Mouse (Mus musculus) adrenal gland, postnatal 25 days (tissue): ENCODE data around the gene Txnip. TPM values are rescaled to one million over a fixed set of nuclear protein-coding genes. Genes with fewer than 3 reads are reported as not detected.
"Not testable (repeated sequence)": the region's sequence is repeated elsewhere in the genome, so short reads cannot be mapped to it uniquely, and the experiment has no call there.

Source experiments
- DNase-seq: peaks from one replicate; pipeline ENCODE4 v3.0.0; 2021; ENCODE audit warnings: mixed read lengths
- total RNA-seq: library from RNA; stranded (reverse); gene quantifications from 2 replicates; pipeline ENCODE4 v1.2.3, GENCODE M21; 2021

The Txnip gene
- total RNA-seq, 1 experiment from 2014 or later = 586 TPM

- DNase-seq = no peak
Measured at GRCm38 (mm10) chr3:96594851-96595250, 37.1 kb downstream of the Txnip start.

- no peak for DNase-seq
Measured at GRCm38 (mm10) chr3:96595661-96596060, 37.9 kb downstream of the Txnip start.

GRCm38 (mm10) chr3:96596228-96596707 is 38.5 kb downstream of the Txnip start, which contains the start of gene Ankrd34a:
Ankrd34a (plus strand) TSS chr3:96596636.
- DNase-seq = peak; percentile 71

- DNase-seq = no peak
Measured at GRCm38 (mm10) chr3:96596855-96597254, 39.1 kb downstream of the Txnip start.

GRCm38 (mm10) chr3:96597435-96597891 is 39.7 kb downstream of the Txnip start:
- DNase-seq = peak; percentile 37

GRCm38 (mm10) chr3:96598156-96599068 is 40.7 kb downstream of the Txnip start:
- DNase-seq = peak; percentile 81

- no peak for DNase-seq
Measured at GRCm38 (mm10) chr3:96599069-96599393, 41.3 kb downstream of the Txnip start.

- no peak for DNase-seq
Measured at GRCm38 (mm10) chr3:96599411-96599810, 41.7 kb downstream of the Txnip start.

GRCm38 (mm10) chr3:96600639-96601250 is 43.0 kb downstream of the Txnip start, which contains the start of gene Lix1l:
Lix1l (plus strand) TSS chr3:96601149.
- DNase-seq = peak; percentile 89

- peak; percentile 75 for DNase-seq
Measured at GRCm38 (mm10) chr3:96601251-96601787, 43.6 kb downstream of the Txnip start.

- peak; percentile 42 for DNase-seq
Measured at GRCm38 (mm10) chr3:96601941-96602703, 44.4 kb downstream of the Txnip start.

- DNase-seq = no peak
Measured at GRCm38 (mm10) chr3:96602704-96603084, 44.9 kb downstream of the Txnip start.

GRCm38 (mm10) chr3:96603311-96603710 is 45.6 kb downstream of the Txnip start:
- no peak for DNase-seq

GRCm38 (mm10) chr3:96606007-96606406 is 48.2 kb downstream of the Txnip start:
- DNase-seq = not testable (repeated sequence)

- no peak for DNase-seq
Measured at GRCm38 (mm10) chr3:96606618-96607017, 48.9 kb downstream of the Txnip start.

Other genes starting within 250 kb of the Txnip start
- gene BC107364, start 105.7 kb upstream of the Txnip start, total RNA-seq = not detected in 2 replicates
- not detected in 2 replicates for gene Hfe2, start 32.8 kb upstream of the Txnip start, total RNA-seq
- gene Gm16253, start 19.0 kb downstream of the Txnip start, total RNA-seq = not detected in 2 replicates
- gene Polr3gl, start 36.2 kb downstream of the Txnip start, total RNA-seq = 37.7 and 44.9 TPM in 2 replicates
- 0.71 and 0.97 TPM in 2 replicates for gene Ankrd34a, start 38.7 kb downstream of the Txnip start, total RNA-seq
- gene Lix1l, start 43.2 kb downstream of the Txnip start, total RNA-seq = 32.9 and 50.0 TPM in 2 replicates
- 72.9 and 97.5 TPM in 2 replicates for gene Rbm8a, start 72.0 kb downstream of the Txnip start, total RNA-seq
- 41.6 and 58.7 TPM in 2 replicates for gene Pex11b, start 77.4 kb downstream of the Txnip start, total RNA-seq
- 0.55 and 0.71 TPM in 2 replicates for gene Gm42957, start 77.5 kb downstream of the Txnip start, total RNA-seq
- gene Itga10, start 87.6 kb downstream of the Txnip start, total RNA-seq = 1.9 and 2.0 TPM in 2 replicates
- gene Ankrd35, start 112.2 kb downstream of the Txnip start, total RNA-seq = 2.3 and 3.2 TPM in 2 replicates
- gene Pias3, start 138.4 kb downstream of the Txnip start, total RNA-seq = 27.6 and 33.1 TPM in 2 replicates
- gene Nudt17, start 150.6 kb downstream of the Txnip start, total RNA-seq = 0.67 TPM in 1 of 2 replicates, not detected in the other
- 27.5 and 32.4 TPM in 2 replicates for gene Polr3c, start 169.7 kb downstream of the Txnip start, total RNA-seq
- 36.7 and 37.2 TPM in 2 replicates for gene Rnf115, start 169.7 kb downstream of the Txnip start, total RNA-seq